14 mouse cellular contexts compared by ENCODE assay signal in the genomic region with DNA sequence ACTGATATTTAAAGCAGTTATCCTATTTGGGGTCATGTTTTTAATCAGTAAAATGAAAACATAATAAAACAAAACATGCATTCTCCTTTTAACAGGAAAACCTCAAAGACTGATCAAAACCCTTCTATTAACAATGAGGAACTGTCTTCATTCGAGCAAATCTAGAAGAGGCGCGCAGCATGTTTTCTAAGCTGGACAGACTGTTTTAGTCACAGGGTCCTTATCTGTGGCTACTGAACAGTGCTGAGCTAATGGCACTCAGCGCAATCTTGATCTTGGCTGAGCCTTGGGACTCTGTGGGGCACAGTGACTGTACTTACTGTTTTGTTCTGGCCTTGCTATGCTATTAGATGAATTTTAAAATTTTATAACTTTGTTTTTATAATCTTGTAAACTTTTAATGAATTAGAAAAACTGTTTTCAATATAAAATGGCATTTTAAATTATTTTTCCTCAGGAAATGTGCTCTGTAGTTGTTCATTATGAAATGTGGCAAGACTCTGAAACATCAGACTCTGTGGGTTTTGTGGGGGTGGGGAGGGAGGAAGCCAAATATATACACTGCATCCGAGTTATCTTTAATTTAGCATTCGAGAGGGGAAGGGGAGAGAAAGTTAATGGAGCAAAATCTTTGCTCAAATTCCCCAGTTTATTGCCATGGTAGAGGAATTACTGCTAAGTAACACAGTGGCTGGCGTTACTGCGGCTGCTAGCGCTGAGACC. TPM values are rescaled to one million over a fixed set of nuclear protein-coding genes. Genes with fewer than 3 reads are reported as not detected.
DNase-seq lines count a peak whose midpoint lies in the region; ATAC-seq and TF ChIP-seq lines count a peak whose summit lies in the region.
"Had no signal": no experiment of that assay in that cellular context is flagged by ENCODE, and none has a peak within 500 bp of the region (broad histone marks: within the 10 kb centered on the region; RNA-seq: fewer than 3 reads in every experiment).

No protein-coding gene starts in this region.

- no peak for ATAC-seq in heart, embryonic 11.5 days (replicated peaks; ENCODE audit: insufficient number of reproducible peaks, low FRiP score, low TSS enrichment)
- peak; percentile 83 for ATAC-seq in liver, embryonic 12.5 days
- ATAC-seq in neural tube, embryonic 15.5 days (ENCODE audit: low FRiP score) = no peak

- H3K4me1 ChIP-seq in heart, embryonic 11.5 days (ENCODE audit: control insufficient read depth, insufficient read depth, low read length) = peaks cover 23% of the 10 kb centered on the region
- H3K4me1 ChIP-seq in heart, adult 2 months (ENCODE audit: control insufficient read depth, insufficient read depth, low read length) = no peaks in the 10 kb centered on the region
- H3K4me1 ChIP-seq in liver, embryonic 12.5 days = peaks cover 23% of the 10 kb centered on the region
- no peaks in the 10 kb centered on the region for H3K4me1 ChIP-seq in neural tube, embryonic 15.5 days
- H3K4me1 ChIP-seq: neural tube, embryonic 13.5 days had no signal

- H3K27me3 ChIP-seq in heart, embryonic 11.5 days (ENCODE audit: control insufficient read depth, insufficient read depth, low read length) = no peaks in the 10 kb centered on the region
- no peaks in the 10 kb centered on the region for H3K27me3 ChIP-seq in heart, adult 2 months (ENCODE audit: control insufficient read depth, insufficient read depth, low read length)
- H3K27me3 ChIP-seq in liver, embryonic 12.5 days (replicated peaks) = no peaks in the 10 kb centered on the region
- H3K27me3 ChIP-seq in neural tube, embryonic 15.5 days (replicated peaks) = no peaks in the 10 kb centered on the region
- H3K27me3 ChIP-seq: neural tube, embryonic 13.5 days had no signal

- TF ChIP-seq EP300 in heart, adult 2 months (IDR thresholded peaks at IDR 0.05; ENCODE audit: insufficient read depth, low read depth, low read length) = no peak

- no peak for TF ChIP-seq POLR2A in heart, adult 2 months (IDR thresholded peaks at IDR 0.05; ENCODE audit: insufficient read depth, low read depth, low read length)

- H3K4me2 ChIP-seq in heart, embryonic 11.5 days = no peak overlapping the region; the same call in 1 of the 2 replicates
- no peak overlapping the region for H3K4me2 ChIP-seq in liver, embryonic 12.5 days
- H3K4me2 ChIP-seq in neural tube, embryonic 15.5 days = no peak overlapping the region
- H3K4me2 ChIP-seq: neural tube, embryonic 13.5 days had no signal

- no peaks in the 10 kb centered on the region for H3K79me2 ChIP-seq in heart, adult 2 months (replicated peaks; ENCODE audit: control insufficient read depth, insufficient read depth, low read length)

- no peaks in the 10 kb centered on the region for H3K9me3 ChIP-seq in heart, embryonic 11.5 days (replicated peaks; ENCODE audit: control insufficient read depth, low read length)
- H3K9me3 ChIP-seq in liver, embryonic 12.5 days (replicated peaks) = no peaks in the 10 kb centered on the region
- H3K9me3 ChIP-seq in neural tube, embryonic 15.5 days (replicated peaks) = no peaks in the 10 kb centered on the region
- H3K9me3 ChIP-seq: neural tube, embryonic 13.5 days had no signal

- intact Hi-C loops in heart, adult 2 months (cut with DNase I) = loop anchor here (5.0 kb wide), 1 partner anchor 48 kb away; a partner anchor contains a TSS

- H3K36me3 ChIP-seq in heart, embryonic 11.5 days (ENCODE audit: control insufficient read depth, insufficient read depth, low read length) = peaks cover 8% of the 10 kb centered on the region; the same call in 1 of the 2 replicates
- H3K36me3 ChIP-seq in heart, adult 2 months (ENCODE audit: control insufficient read depth, insufficient read depth, low read length) = peaks cover 2% of the 10 kb centered on the region
- peaks cover 43% of the 10 kb centered on the region for H3K36me3 ChIP-seq in liver, embryonic 12.5 days
- peaks cover 69% of the 10 kb centered on the region for H3K36me3 ChIP-seq in neural tube, embryonic 15.5 days

- no peak overlapping the region for H3K4me3 ChIP-seq in heart, embryonic 11.5 days (ENCODE audit: low read depth, low read length)
- H3K4me3 ChIP-seq in heart, adult 2 months = no peak overlapping the region
- H3K4me3 ChIP-seq in liver, embryonic 12.5 days = no peak overlapping the region
- H3K4me3 ChIP-seq in neural tube, embryonic 15.5 days (replicated peaks) = no peak overlapping the region
- H3K4me3 ChIP-seq: erythroblast, embryonic 14.5 days; neural tube, embryonic 13.5 days had no signal

- DNase-seq in heart, adult 2 months = no peak
- DNase-seq in testis, postnatal 14 days (ENCODE audit: low spot score) = peak; percentile 23
- DNase-seq in testis, postnatal 10 days (ENCODE audit: low spot score) = no peak
- no peak for DNase-seq in spleen, postnatal 36 days (ENCODE audit: low spot score in 2 of 2)
- no peak for DNase-seq in lung, postnatal 4 days
- DNase-seq: cerebellum, adult 11 months; lung, adult 2 months; right cerebral cortex, adult 18-20 months had no signal

- no peak overlapping the region for H3K9ac ChIP-seq in heart, embryonic 11.5 days (ENCODE audit: low read depth, low read length)
- no peak overlapping the region for H3K9ac ChIP-seq in heart, adult 2 months (ENCODE audit: low read depth, low read length)
- no peak overlapping the region for H3K9ac ChIP-seq in liver, embryonic 12.5 days
- H3K9ac ChIP-seq in neural tube, embryonic 15.5 days (replicated peaks) = no peak overlapping the region
- H3K9ac ChIP-seq: neural tube, embryonic 13.5 days had no signal

- no peak for TF ChIP-seq CTCF in heart, adult 2 months (IDR thresholded peaks at IDR 0.05)

- peak overlapping the region; percentile 68 for H3K27ac ChIP-seq in heart, embryonic 11.5 days (ENCODE audit: low read depth, low read length)
- H3K27ac ChIP-seq in heart, adult 2 months = no peak overlapping the region
- no peak overlapping the region; the same call in 1 of the 2 replicates for H3K27ac ChIP-seq in liver, embryonic 12.5 days
- H3K27ac ChIP-seq in neural tube, embryonic 15.5 days (replicated peaks) = no peak overlapping the region
- H3K27ac ChIP-seq: neural tube, embryonic 13.5 days had no signal

- WGBS in heart, embryonic 11.5 days (ENCODE audit: insufficient replicate concordance) = 41% methylated on average over 9 of the region's 9 CpGs
- 62% methylated on average over 9 of the region's 9 CpGs for WGBS in heart, adult 2 months
- WGBS in liver, embryonic 12.5 days (ENCODE audit: insufficient replicate concordance) = 37% methylated on average over 9 of the region's 9 CpGs
- 85% methylated on average over 9 of the region's 9 CpGs for WGBS in neural tube, embryonic 15.5 days

RNA-seq across cellular contexts. Expression of a gene that starts 49.7 kb away (rescaled TPM):
- 1.2 and 1.7 TPM in 2 replicates for polyA plus RNA-seq in heart, embryonic 11.5 days (2014; fragmentation: Nextera tagmentation; extraction: Ambion mirVana)
- total RNA-seq in heart, adult 2 months (2021) = 1 to 10 TPM; 1.9 to 2.1 TPM
- 1.0 and 1.1 TPM in 2 replicates for polyA plus RNA-seq in heart, adult 2 months (2012; rRNA removed)
- polyA plus RNA-seq in liver, embryonic 12.5 days (2016; fragmentation: Nextera tagmentation; extraction: Ambion mirVana) = 0.32 and 0.46 TPM in 2 replicates
- 0.46 and 0.63 TPM in 2 replicates for polyA plus RNA-seq in neural tube, embryonic 15.5 days (2015; fragmentation: Nextera tagmentation; extraction: Ambion mirVana)
- polyA plus RNA-seq: erythroblast, embryonic 14.5 days; testis, adult 2 months had no signal
